Mouse (Mus musculus) cortical plate, adult 2 months (tissue): Measurements from ENCODE around the gene Hoxd10. TPM values are rescaled to one million over a fixed set of nuclear protein-coding genes. Genes with fewer than 3 reads are reported as not detected.

ENCODE experiments used
- H3K27ac ChIP-seq: fragments of 200-500 bp; 2 replicates; pipeline ENCODE4 v1.5.1; 2012; ENCODE audit warnings: low read length, control low read depth, inconsistent platforms; ENCODE audit not compliant: insufficient read depth
- H3K4me1 ChIP-seq: fragments of 200-500 bp; 2 replicates; pipeline ENCODE4 v1.6.1; 2011; ENCODE audit warnings: low read length; ENCODE audit not compliant: control insufficient read depth, insufficient read depth
- H3K4me3 ChIP-seq: fragments of 200-500 bp; 2 replicates; pipeline ENCODE4 v1.5.1; 2011; ENCODE audit warnings: mild to moderate bottlenecking, low read length, control low read depth; ENCODE audit not compliant: insufficient read depth
- CTCF ChIP-seq: fragments of 200-500 bp; IDR thresholded peaks from 2 replicates; pipeline ENCODE4 v1.5.1; 2011; ENCODE audit warnings: mild to moderate bottlenecking, control low read depth, low read length; ENCODE audit not compliant: insufficient read depth; ENCODE audit errors: extremely low read depth
- POLR2A ChIP-seq: fragments of 200-500 bp; IDR thresholded peaks from 2 replicates; pipeline ENCODE4 v1.6.1; 2011; ENCODE audit warnings: mild to moderate bottlenecking, low read length, control low read depth; ENCODE audit not compliant: insufficient read depth; ENCODE audit errors: extremely low read depth
- polyA plus RNA-seq: library from polyadenylated mRNA; depleted of rRNA; stranded (reverse); fragments of >200 nt; gene quantifications from 2 replicates; pipeline ENCODE4 v1.2.3, GENCODE M21; 2012

Gene Hoxd10
- polyA plus RNA-seq, 1 experiment: not detected

GRCm38 (mm10) chr2:74728303-74728680 lies 36.6 kb downstream of the Hoxd10 start:
- Histone ChIP-seq H3K4me3 (no peak overlapping the region), H3K27ac (no peak overlapping the region)

GRCm38 (mm10) chr2:74730331-74730730 lies 38.6 kb downstream of the Hoxd10 start:
- TF ChIP-seq POLR2A (no peak), CTCF (no peak)
- Histone ChIP-seq H3K4me3 (no peak overlapping the region), H3K27ac (no peak overlapping the region), H3K4me1 (no peaks in the 10 kb centered on the region)

More at GRCm38 (mm10) chr2:74728303-74728680, 36.6 kb downstream of the Hoxd10 start:
- no peaks in the 10 kb centered on the region for H3K4me1 ChIP-seq
- TF ChIP-seq POLR2A: no peak
- no peak for TF ChIP-seq CTCF

GRCm38 (mm10) chr2:74731055-74731454 lies 39.3 kb downstream of the Hoxd10 start:
- no peak overlapping the region for H3K27ac ChIP-seq
- TF ChIP-seq POLR2A (no peak), CTCF (no peak)
- H3K4me1 ChIP-seq: no peaks in the 10 kb centered on the region
- H3K4me3 ChIP-seq: no peak overlapping the region

GRCm38 (mm10) chr2:74731799-74732512 lies 40.2 kb downstream of the Hoxd10 start:
- Histone ChIP-seq H3K4me3 (no peak overlapping the region), H3K27ac (no peak overlapping the region), H3K4me1 (no peaks in the 10 kb centered on the region)
- TF ChIP-seq POLR2A: no peak
- TF ChIP-seq CTCF: no peak

GRCm38 (mm10) chr2:74732513-74733316 lies 41.0 kb downstream of the Hoxd10 start:
- TF ChIP-seq CTCF (no peak), POLR2A (no peak)
- Histone ChIP-seq H3K27ac (no peak overlapping the region), H3K4me1 (no peaks in the 10 kb centered on the region), H3K4me3 (no peak overlapping the region)

- Histone ChIP-seq H3K27ac (no peak overlapping the region), H3K4me3 (no peak overlapping the region), H3K4me1 (no peaks in the 10 kb centered on the region)
- TF ChIP-seq POLR2A: no peak
- TF ChIP-seq CTCF: no peak
Observed at GRCm38 (mm10) chr2:74733317-74733661, 41.6 kb downstream of the Hoxd10 start.

GRCm38 (mm10) chr2:74733765-74734164 lies 42.0 kb downstream of the Hoxd10 start:
- no peak overlapping the region for H3K4me3 ChIP-seq

GRCm38 (mm10) chr2:74734451-74734850 lies 42.7 kb downstream of the Hoxd10 start:
- no peaks in the 10 kb centered on the region for H3K4me1 ChIP-seq
- TF ChIP-seq POLR2A (no peak), CTCF (no peak)
- H3K4me3 ChIP-seq: no peak overlapping the region

More at GRCm38 (mm10) chr2:74733765-74734164, 42.0 kb downstream of the Hoxd10 start:
- Histone ChIP-seq H3K27ac (no peak overlapping the region), H3K4me1 (no peaks in the 10 kb centered on the region)
- no peak for TF ChIP-seq POLR2A

GRCm38 (mm10) chr2:74734996-74735811 lies 43.5 kb downstream of the Hoxd10 start:
- H3K4me1 ChIP-seq: no peaks in the 10 kb centered on the region
- no peak overlapping the region for H3K27ac ChIP-seq
- H3K4me3 ChIP-seq: no peak overlapping the region
- TF ChIP-seq POLR2A: no peak
- no peak for TF ChIP-seq CTCF

More at GRCm38 (mm10) chr2:74734451-74734850, 42.7 kb downstream of the Hoxd10 start:
- H3K27ac ChIP-seq: no peak overlapping the region
